Mouse (Mus musculus) urinary bladder, adult 2 months (tissue): ENCODE data around the gene Cbln3. TPM values are rescaled to one million over a fixed set of nuclear protein-coding genes. Genes with fewer than 3 reads are reported as not detected.

Experiments used
- DNase-seq: peaks from one replicate; pipeline ENCODE4 v3.0.0; 2022; ENCODE audit warnings: low spot score
- polyA plus RNA-seq: library from polyadenylated mRNA; depleted of rRNA; stranded (reverse); fragments of >200 nt; gene quantifications from 2 replicates; pipeline ENCODE4 v1.2.3, GENCODE M21; 2012

The Cbln3 gene
- polyA plus RNA-seq, 1 experiment: 0.45 TPM

- DNase-seq: no peak
Observed at GRCm38 (mm10) chr14:55879623-55880022, 4.6 kb downstream of the Cbln3 start.

GRCm38 (mm10) chr14:55878316-55878940 is 5.8 kb downstream of the Cbln3 start:
- DNase-seq: no peak

GRCm38 (mm10) chr14:55877469-55878315 is 6.5 kb downstream of the Cbln3 start:
- no peak for DNase-seq

- DNase-seq: peak; percentile 56
Observed at GRCm38 (mm10) chr14:55873714-55874683, 10.2 kb downstream of the Cbln3 start.

- DNase-seq: no peak
Observed at GRCm38 (mm10) chr14:55873242-55873713, 10.9 kb downstream of the Cbln3 start.

GRCm38 (mm10) chr14:55872551-55872950 is 11.6 kb downstream of the Cbln3 start:
- no peak for DNase-seq

GRCm38 (mm10) chr14:55872039-55872438 is 12.2 kb downstream of the Cbln3 start:
- no peak for DNase-seq

- no peak for DNase-seq
Observed at GRCm38 (mm10) chr14:55869538-55869937, 14.7 kb downstream of the Cbln3 start.

- DNase-seq: no peak
Observed at GRCm38 (mm10) chr14:55868230-55869026, 15.8 kb downstream of the Cbln3 start.

- DNase-seq: peak; percentile 30
Observed at GRCm38 (mm10) chr14:55866962-55867361, 17.2 kb downstream of the Cbln3 start.

GRCm38 (mm10) chr14:55863773-55864172 is 20.4 kb downstream of the Cbln3 start:
- peak; percentile 56 for DNase-seq

GRCm38 (mm10) chr14:55862970-55863369 is 21.2 kb downstream of the Cbln3 start:
- no peak for DNase-seq

- DNase-seq: no peak
Observed at GRCm38 (mm10) chr14:55862186-55862585, 22.0 kb downstream of the Cbln3 start.

- no peak for DNase-seq
Observed at GRCm38 (mm10) chr14:55857588-55857987, 26.6 kb downstream of the Cbln3 start.

GRCm38 (mm10) chr14:55855101-55855561 is 29.1 kb downstream of the Cbln3 start:
- no peak for DNase-seq

- DNase-seq: no peak
Observed at GRCm38 (mm10) chr14:55854406-55855100, 29.6 kb downstream of the Cbln3 start.

- DNase-seq: peak; percentile 49
Observed at GRCm38 (mm10) chr14:55853621-55854285, 30.4 kb downstream of the Cbln3 start, which contains the start of gene Nynrin. TSS of gene Nynrin (plus strand) at chr14:55854010.

- DNase-seq: no peak
Observed at GRCm38 (mm10) chr14:55852646-55853551, 31.3 kb downstream of the Cbln3 start.
